Mouse (Mus musculus) lung, embryonic 16.5 days (tissue): ENCODE results near the gene Rpl5. TPM values are rescaled to one million over a fixed set of nuclear protein-coding genes. Genes with fewer than 3 reads are reported as not detected.
A peak's percentile ranks its signal among the peaks of the same experiment; 100 is the strongest.

Experiments
- ATAC-seq: fragments of 200-750 bp; cut with Nextera tagmentation; 2 replicates; pipeline ENCODE4 v1.8.0; 2017; ENCODE audit warnings: low read depth, mild to moderate bottlenecking, moderate library complexity
- H3K27ac ChIP-seq: fragments of 300-500 bp; sonication (generic); 2 replicates; pipeline ENCODE4 v1.5.1; 2014; ENCODE audit warnings: mild to moderate bottlenecking, control low read depth, low read length
- H3K27me3 ChIP-seq: fragments of 300-500 bp; sonication (generic); 2 replicates; pipeline ENCODE4 v1.6.1; 2014; ENCODE audit warnings: low read depth, low read length, mixed read lengths; ENCODE audit not compliant: control insufficient read depth, insufficient read depth
- H3K36me3 ChIP-seq: fragments of 300-500 bp; sonication (generic); 2 replicates; pipeline ENCODE4 v1.6.1; 2014; ENCODE audit warnings: low read length; ENCODE audit not compliant: control insufficient read depth, insufficient read depth
- H3K4me1 ChIP-seq: fragments of 300-500 bp; sonication (generic); replicated peaks from 2 replicates; pipeline ENCODE4 v1.6.1; 2014; ENCODE audit warnings: low read length, mixed read lengths; ENCODE audit not compliant: control insufficient read depth, insufficient read depth
- H3K4me2 ChIP-seq: fragments of 300-500 bp; sonication (generic); 2 replicates; pipeline ENCODE4 v1.6.1; 2014; ENCODE audit warnings: low read depth, low read length, control low read depth
- H3K4me3 ChIP-seq: fragments of 300-500 bp; sonication (generic); 2 replicates; pipeline ENCODE4 v1.5.1; 2014; ENCODE audit warnings: mild to moderate bottlenecking, low read length, control low read depth
- H3K9ac ChIP-seq: fragments of 300-500 bp; sonication (generic); 2 replicates; pipeline ENCODE4 v1.6.1; 2014; ENCODE audit warnings: low read length, control low read depth
- H3K9me3 ChIP-seq: fragments of 300-500 bp; sonication (generic); 2 replicates; pipeline ENCODE4 v1.6.1; 2016; ENCODE audit warnings: low read length; ENCODE audit not compliant: control insufficient read depth
- WGBS: fragments of 180-500 bp; shearing (Covaris S2); extraction: QIAGEN DNeasy Blood & Tissue Kit; methylation state at CpG from one replicate; pipeline ENCODE4 v1.1.7; 2014; 5-methylcytosine and 5-hydroxymethylcytosine counted together
- polyA plus RNA-seq: library from polyadenylated mRNA; unstranded; fragments of >200 nt; fragmentation: Nextera tagmentation; extraction: Ambion mirVana; gene quantifications from 2 replicates; pipeline ENCODE4 v1.2.1, GENCODE M21; 2015

Rpl5 gene
- polyA plus RNA-seq, 1 experiment from 2014 or later, result 63.5 TPM

DNA sequence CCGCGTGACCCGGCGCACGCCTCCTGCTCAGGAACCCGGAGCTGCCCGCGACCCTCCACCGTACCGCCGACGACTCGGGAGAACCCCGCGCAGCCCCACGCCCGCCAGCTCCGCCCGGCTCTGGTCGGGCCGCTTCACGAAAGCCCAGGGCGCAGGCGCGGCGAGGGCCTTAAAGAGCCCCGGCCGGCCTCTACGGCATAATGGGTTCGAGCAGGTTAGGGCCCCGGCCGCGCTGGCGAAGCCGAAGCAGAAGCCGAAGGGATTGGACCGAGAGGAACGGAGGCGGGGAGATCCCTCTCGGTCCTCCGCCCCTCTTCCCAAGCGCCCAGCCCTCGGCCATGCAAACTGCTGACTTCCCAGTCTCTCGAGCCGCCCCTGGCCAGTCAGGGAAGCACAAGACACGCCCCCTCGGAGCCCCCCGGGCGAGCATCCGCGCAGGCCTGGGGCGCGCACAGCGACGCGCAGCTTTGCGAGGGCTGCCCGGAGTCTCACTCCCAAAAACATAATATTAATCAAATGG lies 31.3 kb upstream of the Rpl5 start:
- Histone ChIP-seq H3K4me2 (peak overlapping the region; percentile 77), H3K4me3 (peak overlapping the region; percentile 93), H3K9me3 (no peaks in the 10 kb centered on the region), H3K27ac (peak overlapping the region; percentile 98), H3K36me3 (no peaks in the 10 kb centered on the region), H3K4me1 (peaks cover 6% of the 10 kb centered on the region), H3K27me3 (no peaks in the 10 kb centered on the region; the same call in 1 of the 2 replicates), H3K9ac (peak overlapping the region; percentile 93)
- ATAC-seq, result peak; percentile 99
- WGBS, result 0% methylated on average over 56 of the region's 58 CpGs

DNA sequence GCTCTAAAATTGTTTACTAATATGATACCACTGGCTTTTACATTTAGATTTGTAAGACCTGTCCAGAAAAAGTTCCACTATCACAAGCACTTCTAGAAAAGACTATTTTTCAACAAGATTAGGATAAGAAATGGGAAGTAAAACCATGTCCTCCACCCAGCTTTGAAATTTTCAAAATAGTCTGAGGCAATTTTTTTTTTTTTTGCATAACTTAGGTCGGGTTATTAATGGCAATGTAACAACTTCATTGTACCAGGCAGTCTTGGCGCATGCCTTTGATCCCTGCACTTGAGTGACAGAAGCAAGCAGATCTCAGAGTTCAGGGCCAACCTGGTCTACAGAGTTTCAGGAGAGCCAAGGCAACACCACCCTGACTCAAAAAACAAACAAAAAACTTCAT lies 30.6 kb upstream of the Rpl5 start:
- no peaks in the 10 kb centered on the region for H3K36me3 ChIP-seq
- peaks cover 6% of the 10 kb centered on the region for H3K4me1 ChIP-seq
- H3K27ac ChIP-seq, result no peak overlapping the region
- ATAC-seq, result no peak
- H3K4me2 ChIP-seq, result no peak overlapping the region
- H3K4me3 ChIP-seq, result no peak overlapping the region
- H3K27me3 ChIP-seq, result no peaks in the 10 kb centered on the region; the same call in 1 of the 2 replicates
- 49% methylated on average over 2 of the region's 2 CpGs for WGBS
- no peaks in the 10 kb centered on the region for H3K9me3 ChIP-seq
- H3K9ac ChIP-seq, result no peak overlapping the region

DNA sequence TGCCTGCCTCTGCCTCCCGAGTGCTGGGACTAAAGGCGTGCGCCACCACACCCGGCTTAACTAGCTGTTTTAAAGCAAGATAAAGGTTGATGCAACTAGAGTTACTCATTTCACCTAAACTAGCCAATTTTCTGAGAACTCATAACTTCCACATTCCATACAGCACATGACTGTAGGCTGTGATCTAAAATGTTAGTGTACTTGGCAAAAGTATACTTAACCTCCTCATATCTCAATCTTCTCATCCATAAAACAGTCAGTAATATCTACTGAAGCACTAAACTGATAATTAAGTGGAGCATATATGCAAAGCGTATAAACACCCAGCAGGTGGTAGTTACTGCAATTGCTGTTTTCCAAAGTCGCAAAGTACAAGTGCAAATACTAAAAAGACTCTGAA lies 27.0 kb upstream of the Rpl5 start:
- H3K36me3 ChIP-seq, result no peaks in the 10 kb centered on the region
- no peaks in the 10 kb centered on the region; the same call in 1 of the 2 replicates for H3K27me3 ChIP-seq
- 89% methylated on average over 6 of the region's 6 CpGs for WGBS
- H3K27ac ChIP-seq, result no peak overlapping the region
- no peaks in the 10 kb centered on the region for H3K4me1 ChIP-seq
- no peak overlapping the region for H3K9ac ChIP-seq
- H3K4me2 ChIP-seq, result no peak overlapping the region
- H3K4me3 ChIP-seq, result no peak overlapping the region
- ATAC-seq, result no peak
- no peaks in the 10 kb centered on the region for H3K9me3 ChIP-seq

DNA sequence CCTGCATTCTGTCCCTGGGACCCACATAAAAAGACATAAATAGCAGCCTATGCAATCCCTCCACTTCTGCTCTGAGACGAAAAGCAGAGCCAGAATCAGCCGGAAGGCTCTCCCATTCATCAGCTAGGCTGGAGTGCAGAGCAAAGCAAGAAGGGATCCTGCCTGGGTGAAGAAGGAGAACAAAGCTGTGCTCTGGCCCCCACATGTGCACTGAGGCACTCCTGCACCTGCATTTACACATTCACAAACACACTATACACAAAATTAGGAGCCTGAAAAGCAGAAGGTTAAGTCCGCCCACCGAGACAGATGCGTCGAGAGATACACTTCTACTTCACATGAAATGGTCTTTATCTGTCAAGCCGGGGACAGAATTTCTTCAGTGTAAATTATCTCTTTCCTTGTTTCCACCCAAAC lies 26.4 kb upstream of the Rpl5 start:
- H3K9me3 ChIP-seq, result no peaks in the 10 kb centered on the region
- H3K27me3 ChIP-seq, result no peaks in the 10 kb centered on the region; the same call in 1 of the 2 replicates
- no peaks in the 10 kb centered on the region for H3K4me1 ChIP-seq
- no peak overlapping the region for H3K4me3 ChIP-seq
- no peak for ATAC-seq
- H3K36me3 ChIP-seq, result no peaks in the 10 kb centered on the region
- H3K27ac ChIP-seq, result no peak overlapping the region
- no peak overlapping the region for H3K4me2 ChIP-seq
- no peak overlapping the region for H3K9ac ChIP-seq
- 65% methylated on average over 7 of the region's 7 CpGs for WGBS

DNA sequence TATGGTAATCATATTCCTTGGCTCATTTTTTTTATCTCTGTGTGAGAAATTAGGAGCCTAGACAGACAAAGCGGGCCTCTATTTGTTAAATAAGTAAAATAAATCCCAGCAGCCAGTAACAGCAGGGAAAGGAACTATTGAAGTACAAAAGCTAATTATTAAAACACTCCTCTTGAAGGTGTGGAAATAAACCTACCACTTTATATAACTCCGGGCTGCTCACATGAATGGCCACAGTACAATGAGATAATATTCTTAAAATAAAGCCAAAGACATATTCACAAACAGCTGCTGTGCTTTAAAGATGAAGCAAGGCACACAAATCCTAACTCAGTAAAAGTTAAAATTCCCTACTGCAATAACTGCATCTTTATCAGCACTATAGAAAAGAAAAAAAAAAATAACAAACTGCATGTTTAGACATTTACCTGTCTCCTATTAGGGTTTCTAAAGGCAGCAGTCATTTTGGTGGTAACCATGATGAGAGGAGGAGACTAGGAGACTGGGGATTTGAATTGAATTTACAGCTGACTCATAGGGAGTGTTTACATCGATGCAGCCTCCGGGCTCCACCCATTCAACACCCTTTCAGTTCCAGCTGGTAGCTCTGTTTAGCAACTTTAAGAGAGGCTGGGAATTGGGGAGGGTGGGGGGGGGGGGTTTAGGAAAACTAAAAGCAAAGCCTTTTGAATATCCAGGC lies 25.6 kb upstream of the Rpl5 start, which contains the start of gene Evi5:
TSS of gene Evi5 (minus strand) at position 547 of the 700 bp plus-strand sequence.
- Histone ChIP-seq H3K9ac (no peak within 1 kb of the TSS), H3K27me3 (no peaks in the 10 kb centered on the region; the same call in 1 of the 2 replicates), H3K4me1 (no peaks in the 10 kb centered on the region), H3K4me3 (no peak within 1 kb of the TSS), H3K36me3 (no peaks in the 10 kb centered on the region), H3K9me3 (no peaks in the 10 kb centered on the region), H3K27ac (no peak within 1 kb of the TSS), H3K4me2 (no peak within 1 kb of the TSS)
- whole genome bisulfite sequencing, result 31% methylated on average over 4 of the region's 4 CpGs
- no peak for ATAC-seq

DNA sequence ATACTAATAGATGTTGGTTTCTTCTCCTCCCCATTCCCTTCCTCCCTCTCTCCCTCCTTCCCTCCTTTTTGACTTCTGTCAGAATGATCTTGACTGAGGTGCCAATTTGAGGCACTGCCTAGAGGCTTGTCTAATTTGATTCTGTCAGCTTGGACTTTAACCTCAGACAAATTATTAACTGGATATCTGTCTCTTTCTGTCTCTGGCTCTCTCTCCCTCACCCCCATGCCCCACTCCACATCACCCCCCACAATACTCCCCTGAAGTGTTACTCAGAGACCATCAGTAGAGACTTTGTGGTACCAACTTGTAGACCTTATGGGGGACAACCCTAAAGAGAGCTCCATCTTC lies 25.1 kb upstream of the Rpl5 start:
- no peak overlapping the region for H3K4me3 ChIP-seq
- no peak for ATAC-seq
- H3K9ac ChIP-seq, result no peak overlapping the region
- H3K27ac ChIP-seq, result no peak overlapping the region
- H3K36me3 ChIP-seq, result no peaks in the 10 kb centered on the region
- H3K4me2 ChIP-seq, result no peak overlapping the region
- no peaks in the 10 kb centered on the region; the same call in 1 of the 2 replicates for H3K27me3 ChIP-seq
- no peaks in the 10 kb centered on the region for H3K4me1 ChIP-seq
- no peaks in the 10 kb centered on the region for H3K9me3 ChIP-seq

DNA sequence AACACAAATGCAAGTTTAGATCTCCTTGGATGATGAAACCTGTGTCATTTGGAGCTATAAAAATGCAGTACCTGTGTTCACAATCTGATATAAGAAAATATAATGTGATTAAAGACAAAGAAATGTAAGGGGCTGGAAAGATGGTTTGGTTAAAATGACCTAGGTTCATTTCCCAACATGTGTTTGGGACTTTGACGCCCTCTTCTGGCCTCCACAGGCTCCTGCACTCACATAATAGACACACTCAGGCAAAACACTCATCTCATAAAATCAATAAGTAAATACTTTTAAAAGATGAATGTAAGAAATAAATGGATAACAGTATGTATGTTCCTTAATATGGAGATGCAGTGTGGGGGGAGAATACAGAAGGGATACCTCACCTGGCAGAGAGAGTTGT lies 23.2 kb upstream of the Rpl5 start:
- 81% methylated on average over 1 of the region's 1 CpGs for WGBS
- H3K27me3 ChIP-seq, result no peaks in the 10 kb centered on the region
- no peaks in the 10 kb centered on the region for H3K9me3 ChIP-seq
- no peak for ATAC-seq
- H3K27ac ChIP-seq, result no peak overlapping the region
- no peak overlapping the region for H3K4me2 ChIP-seq
- H3K9ac ChIP-seq, result no peak overlapping the region
- H3K36me3 ChIP-seq, result no peaks in the 10 kb centered on the region
- H3K4me3 ChIP-seq, result no peak overlapping the region
- H3K4me1 ChIP-seq, result no peaks in the 10 kb centered on the region

DNA sequence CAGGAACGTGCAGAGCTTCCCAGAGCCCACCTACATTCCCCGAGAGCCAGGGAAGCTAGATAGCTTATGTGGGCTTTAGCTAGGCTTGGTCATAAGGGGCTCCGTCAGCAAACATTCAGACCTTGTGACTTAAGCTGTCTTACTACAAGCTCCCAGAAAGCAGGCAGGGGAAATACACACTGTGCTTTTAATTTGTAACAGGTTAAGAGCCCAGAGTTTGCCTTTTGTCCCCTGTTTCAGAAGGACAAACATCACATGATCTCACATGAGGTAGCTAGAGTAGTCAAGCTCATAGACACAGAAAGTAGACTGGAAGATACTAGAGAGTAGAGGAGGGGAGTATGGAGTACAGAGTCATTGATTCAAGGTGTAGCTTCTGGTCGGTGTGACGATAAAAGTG lies 19.6 kb upstream of the Rpl5 start:
- no peak overlapping the region for H3K27ac ChIP-seq

DNA sequence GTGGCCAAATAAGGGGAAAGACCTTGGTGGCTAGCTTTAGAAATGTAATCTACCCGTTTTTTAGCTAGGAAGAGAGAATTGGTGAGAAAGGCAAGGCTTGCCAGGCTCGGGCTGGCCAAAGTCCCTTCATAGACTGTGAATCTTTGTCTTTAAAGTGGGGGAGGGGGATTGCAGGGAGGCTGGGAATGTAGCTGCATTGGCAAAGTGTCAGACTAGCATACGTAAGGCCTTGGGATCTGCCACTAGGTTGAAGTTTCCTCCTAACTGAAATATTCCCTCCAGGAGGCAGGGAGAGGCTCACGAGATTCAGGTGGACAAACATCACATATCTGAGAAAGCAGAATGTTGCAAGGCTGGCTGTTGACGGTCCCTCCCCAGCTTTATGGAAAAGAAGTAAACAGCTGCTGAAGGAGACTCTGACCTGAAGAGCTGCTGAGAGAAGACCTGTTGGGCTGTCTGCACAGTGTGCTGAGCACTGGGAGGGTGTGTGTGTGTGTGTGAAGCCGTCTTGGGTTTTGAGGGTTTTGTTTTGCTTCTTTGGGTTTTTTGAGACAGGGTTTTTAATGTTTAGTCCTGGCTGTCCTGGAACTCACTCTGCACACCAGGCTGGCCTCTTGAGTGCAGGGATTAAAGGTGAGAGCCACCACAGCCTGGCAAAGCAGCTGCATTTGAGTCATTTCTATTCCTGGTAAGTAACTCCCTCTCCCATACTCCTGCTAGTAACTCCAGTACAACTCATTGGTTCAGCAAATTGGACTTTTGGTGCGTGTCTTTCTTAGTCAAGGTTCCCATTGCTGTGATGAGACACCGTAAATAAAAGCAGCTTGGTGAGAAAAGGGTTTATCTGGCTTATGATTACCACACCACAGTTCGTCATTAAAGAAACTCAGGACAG lies 10.1 kb upstream of the Rpl5 start:
- no peak for ATAC-seq
- Histone ChIP-seq H3K27me3 (no peaks in the 10 kb centered on the region), H3K4me3 (no peak overlapping the region), H3K9ac (no peak overlapping the region), H3K4me1 (no peaks in the 10 kb centered on the region), H3K4me2 (no peak overlapping the region), H3K36me3 (no peaks in the 10 kb centered on the region), H3K27ac (no peak overlapping the region), H3K9me3 (no peaks in the 10 kb centered on the region)
- WGBS, result 47% methylated on average over 9 of the region's 9 CpGs

More for the DNA sequence above, 19.6 kb upstream of the Rpl5 start:
- H3K4me3 ChIP-seq, result no peak overlapping the region
- H3K4me2 ChIP-seq, result no peak overlapping the region
- no peaks in the 10 kb centered on the region for H3K4me1 ChIP-seq
- H3K9me3 ChIP-seq, result no peaks in the 10 kb centered on the region
- H3K9ac ChIP-seq, result no peak overlapping the region
- H3K36me3 ChIP-seq, result no peaks in the 10 kb centered on the region
- no peaks in the 10 kb centered on the region for H3K27me3 ChIP-seq
- 59% methylated on average over 5 of the region's 5 CpGs for WGBS
- ATAC-seq, result no peak
